7 mouse cellular contexts compared by ENCODE assay signal in the genomic region with DNA sequence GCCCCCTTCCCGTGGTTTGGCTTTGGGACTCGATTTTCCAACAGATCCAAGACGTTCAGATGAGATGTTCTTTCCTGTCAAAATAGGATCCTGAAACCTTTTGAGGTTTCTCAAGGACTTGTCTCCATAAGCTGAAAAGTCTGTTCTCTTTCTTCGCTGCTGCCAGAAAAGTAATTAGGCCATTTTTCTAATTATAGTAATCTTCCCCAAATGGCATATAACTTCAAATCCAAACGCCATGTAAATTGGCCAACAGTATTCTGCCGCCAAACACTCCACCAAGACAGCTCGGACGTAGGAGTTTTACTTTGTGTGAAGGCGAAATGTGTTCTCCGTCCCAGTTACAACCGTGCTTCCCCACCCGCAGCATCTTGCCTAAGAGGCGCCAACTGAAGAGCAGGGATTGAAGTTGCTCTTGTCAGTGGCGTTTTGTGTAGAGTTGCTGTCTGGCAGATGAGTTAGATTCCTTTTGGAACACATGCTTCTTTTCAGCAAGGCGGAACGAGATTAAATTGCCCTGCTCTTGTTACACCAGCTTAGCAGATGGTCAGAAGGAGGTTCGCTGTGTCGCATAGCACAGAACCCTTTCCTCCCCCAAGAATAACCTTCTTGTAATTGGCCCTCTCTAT.
DNase-seq lines count a peak whose midpoint lies in the region; ATAC-seq and TF ChIP-seq lines count a peak whose summit lies in the region.

No protein-coding gene starts in this region.

- peak overlapping the region; percentile 39 for H3K4me2 ChIP-seq in embryonic facial prominence, embryonic 11.5 days (ENCODE audit: low read depth, low read length)
- H3K4me2 ChIP-seq in intestine, embryonic 15.5 days (replicated peaks): peak overlapping the region; percentile 69
- peak overlapping the region; percentile 35; the same call in 1 of the 2 replicates for H3K4me2 ChIP-seq in liver, postnatal 0 days (ENCODE audit: low read depth, low read length)
- peak overlapping the region; percentile 50 for H3K4me2 ChIP-seq in stomach, embryonic 14.5 days (replicated peaks; ENCODE audit: low read depth, low read length)

- WGBS in embryonic facial prominence, embryonic 11.5 days: 15% methylated on average over 18 of the region's 18 CpGs
- WGBS in intestine, embryonic 15.5 days: 15% methylated on average over 18 of the region's 18 CpGs
- 30% methylated on average over 18 of the region's 18 CpGs for WGBS in liver, postnatal 0 days (ENCODE audit: insufficient replicate concordance)
- 16% methylated on average over 18 of the region's 18 CpGs for WGBS in stomach, embryonic 14.5 days

- H3K9me3 ChIP-seq in embryonic facial prominence, embryonic 11.5 days (replicated peaks; ENCODE audit: control insufficient read depth, low read length): no peaks in the 10 kb centered on the region
- no peaks in the 10 kb centered on the region for H3K9me3 ChIP-seq in intestine, embryonic 15.5 days
- no peaks in the 10 kb centered on the region for H3K9me3 ChIP-seq in liver, postnatal 0 days (ENCODE audit: low read length)
- no peaks in the 10 kb centered on the region for H3K9me3 ChIP-seq in stomach, embryonic 14.5 days (ENCODE audit: control insufficient read depth, low read depth, low read length)

- no peaks in the 10 kb centered on the region; the same call in 1 of the 2 replicates for H3K4me1 ChIP-seq in embryonic facial prominence, embryonic 11.5 days (ENCODE audit: control insufficient read depth, insufficient read depth, low read length)
- 0 out of 2 replicates have a peak, but pooled peaks cover 8% of the 10 kb centered on the region for H3K4me1 ChIP-seq in intestine, embryonic 15.5 days (replicated peaks)
- no peaks in the 10 kb centered on the region for H3K4me1 ChIP-seq in liver, postnatal 0 days (ENCODE audit: insufficient read depth)
- H3K4me1 ChIP-seq in stomach, embryonic 14.5 days (ENCODE audit: control insufficient read depth, insufficient read depth, low read length): 0 out of 2 replicates have a peak, but pooled peaks cover 3% of the 10 kb centered on the region

- no peak for TF ChIP-seq CTCF in liver, postnatal 0 days (IDR thresholded peaks at IDR 0.05; ENCODE audit: low read depth)

- intact Hi-C loops in gastrocnemius, postnatal 14 days (cut with DNase I; ENCODE audit: low total_unique reads): loop anchor here (10.0 kb wide), 2 partner anchors 92 to 142 kb away; no protein-coding TSS in a partner anchor

- 0 out of 2 replicates have a peak overlapping the region, but pooled peaks have one; percentile 57 for H3K27ac ChIP-seq in embryonic facial prominence, embryonic 11.5 days (replicated peaks; ENCODE audit: low read depth, low read length)
- peak overlapping the region; percentile 62 for H3K27ac ChIP-seq in intestine, embryonic 15.5 days
- no peak overlapping the region for H3K27ac ChIP-seq in liver, postnatal 0 days (ENCODE audit: low read depth)
- peak overlapping the region; percentile 75 for H3K27ac ChIP-seq in stomach, embryonic 14.5 days (ENCODE audit: low read length)

- no peak overlapping the region for H3K9ac ChIP-seq in embryonic facial prominence, embryonic 11.5 days (replicated peaks; ENCODE audit: low read length)
- peak overlapping the region; percentile 23; the same call in 1 of the 2 replicates for H3K9ac ChIP-seq in intestine, embryonic 15.5 days
- H3K9ac ChIP-seq in liver, postnatal 0 days (replicated peaks): no peak overlapping the region
- H3K9ac ChIP-seq in stomach, embryonic 14.5 days (replicated peaks; ENCODE audit: low read depth, low read length): no peak overlapping the region; the same call in 1 of the 2 replicates

- peak; percentile 80 for DNase-seq in right cerebral cortex, adult 18-20 months
- no peak for DNase-seq in right cerebral cortex, postnatal 4 days
- peak; percentile 71 for DNase-seq in embryonic facial prominence, embryonic 11.5 days (ENCODE audit: low spot score)
- no peak for DNase-seq in liver, postnatal 0 days
- no peak for DNase-seq in gastrocnemius, postnatal 14 days

- H3K36me3 ChIP-seq in embryonic facial prominence, embryonic 11.5 days (replicated peaks; ENCODE audit: control insufficient read depth, insufficient read depth, low read depth, low read length): no peaks in the 10 kb centered on the region
- H3K36me3 ChIP-seq in intestine, embryonic 15.5 days: no peaks in the 10 kb centered on the region
- no peaks in the 10 kb centered on the region for H3K36me3 ChIP-seq in liver, postnatal 0 days (replicated peaks; ENCODE audit: insufficient read depth, low read length)
- H3K36me3 ChIP-seq in stomach, embryonic 14.5 days (ENCODE audit: control insufficient read depth, insufficient read depth, low read length): no peaks in the 10 kb centered on the region

- H3K4me3 ChIP-seq in embryonic facial prominence, embryonic 11.5 days (ENCODE audit: low read depth, low read length): peak overlapping the region; percentile 5
- H3K4me3 ChIP-seq in intestine, embryonic 15.5 days (replicated peaks): peak overlapping the region; percentile 26
- no peak overlapping the region for H3K4me3 ChIP-seq in liver, postnatal 0 days (ENCODE audit: low read depth, low read length)
- H3K4me3 ChIP-seq in stomach, embryonic 14.5 days (ENCODE audit: low read depth, low read length): peak overlapping the region; percentile 0; the same call in 1 of the 2 replicates

- no peaks in the 10 kb centered on the region for H3K27me3 ChIP-seq in embryonic facial prominence, embryonic 11.5 days (ENCODE audit: control insufficient read depth, insufficient read depth, low read length)
- H3K27me3 ChIP-seq in intestine, embryonic 15.5 days (replicated peaks): no peaks in the 10 kb centered on the region
- no peaks in the 10 kb centered on the region; the same call in 1 of the 2 replicates for H3K27me3 ChIP-seq in liver, postnatal 0 days (ENCODE audit: insufficient read depth, low read length)
- no peaks in the 10 kb centered on the region for H3K27me3 ChIP-seq in stomach, embryonic 14.5 days (ENCODE audit: control insufficient read depth, insufficient read depth, low read length)

- TF ChIP-seq EP300 in liver, postnatal 0 days (IDR thresholded peaks at IDR 0.05; ENCODE audit: low read depth): no peak

- ATAC-seq in embryonic facial prominence, embryonic 11.5 days (replicated peaks; ENCODE audit: insufficient number of reproducible peaks, low FRiP score, low TSS enrichment, low read depth): no peak
- ATAC-seq in intestine, embryonic 15.5 days: peak; percentile 59; the same call in 1 of the 2 replicates
- ATAC-seq in liver, postnatal 0 days: no peak
- peak; percentile 28; the same call in 1 of the 2 replicates for ATAC-seq in stomach, embryonic 14.5 days (ENCODE audit: insufficient number of reproducible peaks, insufficient read depth, low FRiP score, low read depth)

Comparison
In these comparisons a context has a peak if more than half of its experiments do, and no peak if none do; other contexts are left out.
1. DNase-seq: peak in right cerebral cortex, adult 18-20 months (single experiment) and embryonic facial prominence, embryonic 11.5 days (single experiment); none in right cerebral cortex, postnatal 4 days (single experiment), liver, postnatal 0 days (single experiment) and gastrocnemius, postnatal 14 days (single experiment).
2. ATAC-seq: peak in intestine, embryonic 15.5 days (single experiment) and stomach, embryonic 14.5 days (single experiment); none in embryonic facial prominence, embryonic 11.5 days (single experiment) and liver, postnatal 0 days (single experiment).
3. Peak in every context shown above with its lines, with median percentiles within 50 percentile points of each other: H3K4me2 ChIP-seq.